Mouse (Mus musculus): ENCODE measurements around the gene Tlx1.

GRCm38 (mm10) chr19:45105591-45105990, 44.9 kb upstream of the Tlx1 start:
- no peak for TF ChIP-seq POLR2A (IDR thresholded peaks at IDR 0.05; ENCODE audit: low read depth, low read length)
- TF ChIP-seq CTCF (IDR thresholded peaks at IDR 0.05; ENCODE audit: borderline replicate concordance, insufficient read depth, low read length), result no peak

All from embryonic fibroblast, embryonic 13.5 days (primary cell).